ENCODE assay signal across 9 mouse cellular contexts in the genomic region with DNA sequence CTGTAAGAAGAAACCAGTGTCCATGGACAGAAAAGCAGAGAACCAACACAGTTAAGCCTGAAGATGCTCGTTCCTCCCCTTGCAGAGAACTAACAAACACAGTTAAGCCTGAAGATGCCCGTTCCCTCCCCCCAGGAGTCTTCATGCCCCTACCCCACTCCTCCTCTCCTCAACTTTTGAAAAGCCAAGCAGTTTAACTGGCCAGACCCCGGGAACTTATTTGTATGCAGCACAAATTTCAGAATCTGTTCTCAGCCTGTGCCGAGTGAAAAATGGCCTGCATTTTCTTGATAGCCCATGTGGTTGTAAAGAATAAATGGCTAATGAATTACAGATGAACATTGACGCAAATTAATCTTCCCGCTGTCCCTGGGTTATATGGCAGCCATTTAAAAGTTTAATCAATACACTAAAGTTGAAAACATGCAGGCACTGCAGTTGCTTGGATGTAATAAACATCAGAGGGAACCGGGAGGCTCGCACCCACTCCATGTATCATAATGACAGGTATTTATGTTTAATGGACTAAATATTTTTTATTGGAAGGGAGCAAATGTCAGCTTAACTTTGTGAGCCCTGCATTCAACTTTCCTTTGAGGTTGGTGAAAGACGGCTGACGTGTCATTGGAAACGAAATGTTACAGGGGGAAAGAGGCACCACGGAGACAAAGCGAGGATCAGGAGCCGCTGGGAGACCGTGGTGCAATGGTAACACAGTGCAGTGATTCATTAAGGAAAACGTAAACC.
A peak's percentile ranks its signal among the peaks of the same experiment; 100 is the strongest.
DNase-seq lines count a peak whose midpoint lies in the region; ATAC-seq lines count a peak whose summit lies in the region.
"Had no signal": no experiment of that assay in that cellular context is flagged by ENCODE, and none has a peak within 500 bp of the region (broad histone marks: within the 10 kb centered on the region; RNA-seq: fewer than 3 reads in every experiment).

No protein-coding gene starts in this region.

- no peak overlapping the region for H3K4me3 ChIP-seq in forebrain, embryonic 10.5 days
- H3K4me3 ChIP-seq in forebrain, embryonic 11.5 days (ENCODE audit: low read depth, low read length) = no peak overlapping the region
- no peak overlapping the region for H3K4me3 ChIP-seq in hindbrain, embryonic 11.5 days (ENCODE audit: low read depth, low read length)
- H3K4me3 ChIP-seq in midbrain, embryonic 13.5 days (replicated peaks) = no peak overlapping the region

- 82% methylated on average over 16 of the region's 16 CpGs for WGBS in forebrain, embryonic 10.5 days
- WGBS in forebrain, embryonic 11.5 days = 59% methylated on average over 16 of the region's 16 CpGs
- WGBS in hindbrain, embryonic 11.5 days = 49% methylated on average over 16 of the region's 16 CpGs
- 38% methylated on average over 16 of the region's 16 CpGs for WGBS in midbrain, embryonic 13.5 days

- H3K27me3 ChIP-seq in forebrain, embryonic 10.5 days (ENCODE audit: poor library complexity, severe bottlenecking) = no peaks in the 10 kb centered on the region
- H3K27me3 ChIP-seq in forebrain, embryonic 11.5 days (ENCODE audit: control insufficient read depth, insufficient read depth, low read length) = no peaks in the 10 kb centered on the region
- H3K27me3 ChIP-seq in hindbrain, embryonic 11.5 days (ENCODE audit: control insufficient read depth, insufficient read depth, low read length) = no peaks in the 10 kb centered on the region
- H3K27me3 ChIP-seq in midbrain, embryonic 13.5 days = no peaks in the 10 kb centered on the region
- H3K27me3 ChIP-seq: Patski had no signal

- H3K9me3 ChIP-seq in forebrain, embryonic 10.5 days = no peaks in the 10 kb centered on the region
- H3K9me3 ChIP-seq in forebrain, embryonic 11.5 days (ENCODE audit: control insufficient read depth, low read length) = no peaks in the 10 kb centered on the region
- no peaks in the 10 kb centered on the region for H3K9me3 ChIP-seq in hindbrain, embryonic 11.5 days (ENCODE audit: control insufficient read depth, low read length)
- H3K9me3 ChIP-seq in midbrain, embryonic 13.5 days = no peaks in the 10 kb centered on the region

- ATAC-seq in forebrain, embryonic 11.5 days (replicated peaks; ENCODE audit: low FRiP score) = no peak
- ATAC-seq in hindbrain, embryonic 11.5 days (ENCODE audit: low FRiP score) = peak; percentile 73
- no peak for ATAC-seq in midbrain, embryonic 13.5 days
- ATAC-seq: Patski had no signal

- H3K36me3 ChIP-seq in forebrain, embryonic 10.5 days (replicated peaks) = no peaks in the 10 kb centered on the region
- no peaks in the 10 kb centered on the region for H3K36me3 ChIP-seq in forebrain, embryonic 11.5 days (ENCODE audit: control insufficient read depth, insufficient read depth, low read length)
- H3K36me3 ChIP-seq in hindbrain, embryonic 11.5 days (ENCODE audit: control insufficient read depth, insufficient read depth, low read length) = no peaks in the 10 kb centered on the region
- H3K36me3 ChIP-seq in midbrain, embryonic 13.5 days = no peaks in the 10 kb centered on the region

- H3K27ac ChIP-seq in forebrain, embryonic 10.5 days = peak overlapping the region; percentile 48
- no peak overlapping the region for H3K27ac ChIP-seq in forebrain, embryonic 11.5 days (ENCODE audit: low read depth, low read length)
- peak overlapping the region; percentile 79 for H3K27ac ChIP-seq in hindbrain, embryonic 11.5 days (ENCODE audit: low read depth, low read length)
- H3K27ac ChIP-seq in midbrain, embryonic 13.5 days = peak overlapping the region; percentile 54

- no peak for DNase-seq in forebrain, embryonic 10.5 days (ENCODE audit: extremely low spot score, low spot score)
- DNase-seq in forebrain, embryonic 11.5 days (ENCODE audit: low spot score) = no peak
- peak; percentile 71 for DNase-seq in embryo, embryonic 10.5 days (ENCODE audit: low spot score)
- DNase-seq in hindbrain, embryonic 11.5 days (ENCODE audit: low spot score) = peak; percentile 37
- DNase-seq in right cerebral cortex, adult 2 months (ENCODE audit: low spot score in 2 of 2) = no peak
- no peak for DNase-seq in heart, adult 11 months
- DNase-seq in urinary bladder, postnatal 36 days (ENCODE audit: low spot score in 2 of 2) = no peak

- H3K9ac ChIP-seq in forebrain, embryonic 11.5 days (ENCODE audit: low read length) = no peak overlapping the region
- no peak overlapping the region for H3K9ac ChIP-seq in hindbrain, embryonic 11.5 days (ENCODE audit: low read depth, low read length)
- no peak overlapping the region for H3K9ac ChIP-seq in midbrain, embryonic 13.5 days (replicated peaks)

- no peak overlapping the region for H3K4me2 ChIP-seq in forebrain, embryonic 11.5 days (ENCODE audit: low read depth, low read length, severe bottlenecking)
- H3K4me2 ChIP-seq in hindbrain, embryonic 11.5 days (replicated peaks; ENCODE audit: low read depth, low read length) = no peak overlapping the region
- H3K4me2 ChIP-seq in midbrain, embryonic 13.5 days (replicated peaks) = 0 out of 2 replicates have a peak overlapping the region, but pooled peaks have one; percentile 13

- H3K4me1 ChIP-seq in forebrain, embryonic 10.5 days = peaks cover 19% of the 10 kb centered on the region
- H3K4me1 ChIP-seq in forebrain, embryonic 11.5 days (replicated peaks; ENCODE audit: control insufficient read depth, insufficient read depth, low read length) = peaks cover 3% of the 10 kb centered on the region; the same call in 1 of the 2 replicates
- peaks cover 5% of the 10 kb centered on the region; the same call in 1 of the 2 replicates for H3K4me1 ChIP-seq in hindbrain, embryonic 11.5 days (replicated peaks; ENCODE audit: control insufficient read depth, insufficient read depth, low read length)
- H3K4me1 ChIP-seq in midbrain, embryonic 13.5 days (replicated peaks) = peaks cover 23% of the 10 kb centered on the region

Comparison
In these comparisons a context has a peak if more than half of its experiments do, and no peak if none do; other contexts are left out.
1. DNase-seq: peak in embryo, embryonic 10.5 days (single experiment) and hindbrain, embryonic 11.5 days (single experiment); none in forebrain, embryonic 10.5 days (single experiment), forebrain, embryonic 11.5 days (single experiment), right cerebral cortex, adult 2 months (0 of 2), heart, adult 11 months (single experiment) and urinary bladder, postnatal 36 days (0 of 2).